Mouse (Mus musculus): ENCODE measurements at regions not wholly inside any gene's neighbourhood (a gene's known extent, or its start where the extent isn't known, plus 50 kb on each side); places are given as distances from the start of the nearest gene placed in this dataset.

- 94% methylated on average over 5 of the region's 5 CpGs for WGBS
- Histone ChIP-seq H3K4me1 (ENCODE audit: control insufficient read depth, insufficient read depth, low read length) (no peaks in the 10 kb centered on the region), H3K27ac (ENCODE audit: insufficient read depth, low read depth, low read length) (no peak overlapping the region), H3K4me3 (ENCODE audit: insufficient read depth, low read depth, low read length) (no peak overlapping the region), H3K27me3 (replicated peaks; ENCODE audit: control insufficient read depth, insufficient read depth, low read length) (no peaks in the 10 kb centered on the region), H3K36me3 (ENCODE audit: control insufficient read depth, insufficient read depth, low read length) (no peaks in the 10 kb centered on the region)
- DNase-seq = no peak
- TF ChIP-seq POLR2A (IDR thresholded peaks at IDR 0.05; ENCODE audit: low read depth, low read length) = no peak
- TF ChIP-seq CTCF (conservative IDR thresholded peaks at IDR 0.05; ENCODE audit: insufficient read depth, insufficient read length, low read depth, low read length) = no peak
Measured at GRCm38 (mm10) chr10:117506252-117506992, 122.9 kb upstream of the Cpm start.

DNA sequence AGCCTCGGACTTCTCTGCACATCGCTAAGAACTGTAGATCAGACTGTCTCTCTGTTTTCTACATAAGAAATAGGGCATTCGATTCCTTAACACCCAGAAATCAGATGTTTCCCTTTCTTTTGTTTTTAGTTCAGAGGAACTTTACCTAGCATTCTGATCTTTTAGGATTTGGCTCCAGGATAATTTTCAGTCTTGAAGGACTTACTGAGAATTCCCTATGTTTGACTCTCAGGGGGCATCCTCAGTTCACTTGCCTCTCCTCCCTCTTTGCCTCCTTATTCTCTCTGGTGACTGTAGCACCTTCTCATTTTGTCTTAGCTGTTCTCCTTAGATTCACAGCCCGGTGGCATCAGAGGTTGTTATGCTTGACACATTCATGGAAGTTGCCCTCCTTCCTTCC is 123.8 kb upstream of the Cpm start:
- H3K4me1 ChIP-seq (ENCODE audit: control insufficient read depth, insufficient read depth, low read length) = no peaks in the 10 kb centered on the region
- 75% methylated on average over 4 of the region's 4 CpGs for WGBS
- no peak for DNase-seq
- no peak overlapping the region for H3K27ac ChIP-seq (ENCODE audit: insufficient read depth, low read depth, low read length)
- no peak for TF ChIP-seq CTCF (conservative IDR thresholded peaks at IDR 0.05; ENCODE audit: insufficient read depth, insufficient read length, low read depth, low read length)
- TF ChIP-seq POLR2A (IDR thresholded peaks at IDR 0.05; ENCODE audit: low read depth, low read length) = no peak
- H3K4me3 ChIP-seq (ENCODE audit: insufficient read depth, low read depth, low read length) = no peak overlapping the region
- no peaks in the 10 kb centered on the region for H3K36me3 ChIP-seq (ENCODE audit: control insufficient read depth, insufficient read depth, low read length)
- H3K27me3 ChIP-seq (replicated peaks; ENCODE audit: control insufficient read depth, insufficient read depth, low read length) = no peaks in the 10 kb centered on the region

DNA sequence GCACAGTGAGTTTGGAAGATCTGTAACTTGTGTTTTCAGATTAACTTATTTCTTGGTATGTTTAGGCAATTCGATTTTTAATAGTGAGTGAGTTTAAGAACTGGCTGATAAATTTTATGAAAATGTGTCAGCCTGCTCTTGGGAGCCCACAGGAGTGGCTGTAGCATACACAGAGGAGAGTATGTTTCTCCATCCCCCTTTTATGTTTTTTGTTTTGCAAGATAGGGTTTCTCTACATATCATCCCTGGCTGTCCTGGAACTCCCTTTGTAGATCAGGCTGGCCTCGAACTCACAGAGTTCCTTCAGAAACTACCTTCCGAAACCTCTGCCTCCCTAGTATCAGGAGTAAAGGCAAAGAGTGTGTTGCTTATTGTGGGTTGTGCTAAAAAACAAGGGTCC is 124.2 kb upstream of the Cpm start:
- H3K27ac ChIP-seq (ENCODE audit: insufficient read depth, low read depth, low read length) = no peak overlapping the region
- H3K4me3 ChIP-seq (ENCODE audit: insufficient read depth, low read depth, low read length) = no peak overlapping the region
- H3K27me3 ChIP-seq (replicated peaks; ENCODE audit: control insufficient read depth, insufficient read depth, low read length) = no peaks in the 10 kb centered on the region
- no peak for DNase-seq
- H3K36me3 ChIP-seq (ENCODE audit: control insufficient read depth, insufficient read depth, low read length) = no peaks in the 10 kb centered on the region
- no peaks in the 10 kb centered on the region for H3K4me1 ChIP-seq (ENCODE audit: control insufficient read depth, insufficient read depth, low read length)
- 71% methylated on average over 3 of the region's 3 CpGs for WGBS
- TF ChIP-seq CTCF (conservative IDR thresholded peaks at IDR 0.05; ENCODE audit: insufficient read depth, insufficient read length, low read depth, low read length) (no peak), POLR2A (IDR thresholded peaks at IDR 0.05; ENCODE audit: low read depth, low read length) (no peak)

DNA sequence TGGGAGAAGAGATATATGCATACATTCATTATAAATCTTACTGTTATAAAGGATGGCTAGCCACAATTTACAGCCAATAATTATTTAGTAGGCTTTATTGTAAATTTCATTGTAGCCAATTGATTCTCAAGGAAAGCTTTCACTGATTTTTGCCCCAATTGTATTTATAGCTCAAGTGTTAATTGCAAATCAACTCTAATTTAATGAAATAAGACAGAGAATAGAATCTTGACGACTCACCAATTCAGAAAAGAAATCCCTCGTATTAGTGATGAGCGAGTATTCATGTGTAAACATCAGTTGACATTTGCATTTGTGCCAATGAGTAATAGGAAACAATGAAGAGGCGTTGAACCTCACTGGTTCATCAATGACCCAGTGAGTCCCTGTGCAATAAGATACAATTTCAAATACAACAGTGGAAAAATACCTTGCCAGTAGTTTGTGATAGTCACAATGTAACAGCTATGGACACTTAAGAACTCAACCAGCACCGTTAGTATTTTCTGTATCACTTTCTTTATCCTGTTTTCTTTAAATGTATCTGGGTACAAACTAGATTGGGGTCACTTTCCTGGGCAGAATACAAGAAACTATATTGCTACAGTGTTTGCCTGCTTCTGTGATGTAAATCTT is 124.6 kb upstream of the Cpsf6 start:
- Histone ChIP-seq H3K27ac (ENCODE audit: insufficient read depth, low read depth, low read length) (no peak overlapping the region), H3K27me3 (replicated peaks; ENCODE audit: control insufficient read depth, insufficient read depth, low read length) (no peaks in the 10 kb centered on the region), H3K36me3 (ENCODE audit: control insufficient read depth, insufficient read depth, low read length) (no peaks in the 10 kb centered on the region), H3K4me1 (ENCODE audit: control insufficient read depth, insufficient read depth, low read length) (no peaks in the 10 kb centered on the region), H3K4me3 (ENCODE audit: insufficient read depth, low read depth, low read length) (no peak overlapping the region)
- DNase-seq = no peak
- 63% methylated on average over 5 of the region's 5 CpGs for WGBS
- TF ChIP-seq CTCF (conservative IDR thresholded peaks at IDR 0.05; ENCODE audit: insufficient read depth, insufficient read length, low read depth, low read length) = no peak
- TF ChIP-seq POLR2A (IDR thresholded peaks at IDR 0.05; ENCODE audit: low read depth, low read length) = no peak

DNA sequence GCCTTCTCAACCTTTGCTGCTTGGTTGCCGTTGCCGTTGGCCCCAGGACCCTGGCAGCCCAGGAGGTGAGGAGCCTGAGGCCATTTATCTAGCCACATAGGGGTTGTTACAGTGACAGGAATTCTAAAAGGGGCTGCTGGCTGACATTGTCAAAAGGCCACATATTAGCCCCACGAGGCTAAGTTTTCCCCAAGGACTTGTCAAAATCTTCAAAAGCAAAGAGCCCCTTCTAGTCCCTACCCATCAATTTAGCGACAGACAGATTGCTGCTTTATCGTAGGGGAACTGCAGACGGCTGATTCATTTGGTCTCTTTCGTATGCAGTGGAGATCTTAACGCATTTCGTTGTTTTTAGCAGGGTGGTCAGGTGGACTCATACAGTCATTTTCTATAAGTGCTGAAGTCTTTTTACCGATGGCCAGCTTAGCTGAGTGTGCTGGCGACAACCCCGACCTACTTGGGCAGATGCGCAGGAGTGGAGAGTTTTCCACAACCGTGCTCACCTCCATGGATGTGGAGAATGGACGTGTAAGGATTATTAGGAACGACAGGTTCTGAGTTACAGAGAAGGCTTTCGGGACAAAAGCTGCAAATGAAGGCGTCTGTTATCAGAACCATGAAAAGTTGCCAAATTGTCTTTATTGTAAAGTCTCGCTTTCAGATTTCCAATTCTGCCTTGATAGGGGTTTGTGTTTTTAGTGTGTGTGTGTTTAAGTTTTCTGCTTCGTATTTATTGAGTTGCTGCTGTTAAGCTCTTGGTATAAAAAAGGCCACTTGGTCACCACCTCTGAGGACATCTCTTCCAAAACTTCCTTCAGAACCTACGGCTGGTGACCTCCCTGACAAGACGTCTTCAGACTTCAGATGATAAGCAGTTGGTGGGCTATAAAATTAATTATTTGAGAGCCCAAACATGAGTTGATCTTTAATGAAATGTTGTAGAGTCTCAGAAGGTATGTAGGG is 123.7 kb upstream of the Cpsf6 start:
- no peak for DNase-seq
- 84% methylated on average over 22 of the region's 22 CpGs for WGBS
- TF ChIP-seq CTCF (conservative IDR thresholded peaks at IDR 0.05; ENCODE audit: insufficient read depth, insufficient read length, low read depth, low read length) (no peak), POLR2A (IDR thresholded peaks at IDR 0.05; ENCODE audit: low read depth, low read length) (no peak)
- Histone ChIP-seq H3K4me3 (ENCODE audit: insufficient read depth, low read depth, low read length) (no peak overlapping the region), H3K4me1 (ENCODE audit: control insufficient read depth, insufficient read depth, low read length) (no peaks in the 10 kb centered on the region), H3K36me3 (ENCODE audit: control insufficient read depth, insufficient read depth, low read length) (no peaks in the 10 kb centered on the region), H3K27me3 (replicated peaks; ENCODE audit: control insufficient read depth, insufficient read depth, low read length) (no peaks in the 10 kb centered on the region), H3K27ac (ENCODE audit: insufficient read depth, low read depth, low read length) (no peak overlapping the region)

DNA sequence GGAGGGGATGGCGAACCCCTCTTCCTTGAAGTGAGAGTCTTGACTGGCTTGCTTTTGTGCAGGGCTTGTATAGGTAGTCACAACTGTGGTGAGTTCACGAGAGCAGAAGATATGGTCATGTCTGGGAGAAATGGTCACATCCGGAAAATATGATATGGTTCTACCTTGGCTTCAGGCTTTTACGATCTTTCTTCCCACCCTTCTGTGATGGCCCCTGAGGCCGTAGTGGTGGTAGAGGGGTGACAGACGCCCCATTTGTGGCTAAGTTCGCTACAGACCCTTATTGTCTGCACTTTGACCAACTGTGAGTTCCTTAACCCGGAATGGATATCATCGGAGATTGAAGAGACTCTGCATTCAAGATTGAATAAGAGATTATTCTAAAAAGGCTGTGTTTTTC is 122.9 kb upstream of the Cpsf6 start:
- no peaks in the 10 kb centered on the region for H3K27me3 ChIP-seq (replicated peaks; ENCODE audit: control insufficient read depth, insufficient read depth, low read length)
- H3K36me3 ChIP-seq (ENCODE audit: control insufficient read depth, insufficient read depth, low read length) = no peaks in the 10 kb centered on the region
- DNase-seq = no peak
- H3K27ac ChIP-seq (ENCODE audit: insufficient read depth, low read depth, low read length) = no peak overlapping the region
- H3K4me1 ChIP-seq (ENCODE audit: control insufficient read depth, insufficient read depth, low read length) = no peaks in the 10 kb centered on the region
- no peak for TF ChIP-seq CTCF (conservative IDR thresholded peaks at IDR 0.05; ENCODE audit: insufficient read depth, insufficient read length, low read depth, low read length)
- no peak for TF ChIP-seq POLR2A (IDR thresholded peaks at IDR 0.05; ENCODE audit: low read depth, low read length)
- 90% methylated on average over 9 of the region's 9 CpGs for WGBS
- no peak overlapping the region for H3K4me3 ChIP-seq (ENCODE audit: insufficient read depth, low read depth, low read length)

DNA sequence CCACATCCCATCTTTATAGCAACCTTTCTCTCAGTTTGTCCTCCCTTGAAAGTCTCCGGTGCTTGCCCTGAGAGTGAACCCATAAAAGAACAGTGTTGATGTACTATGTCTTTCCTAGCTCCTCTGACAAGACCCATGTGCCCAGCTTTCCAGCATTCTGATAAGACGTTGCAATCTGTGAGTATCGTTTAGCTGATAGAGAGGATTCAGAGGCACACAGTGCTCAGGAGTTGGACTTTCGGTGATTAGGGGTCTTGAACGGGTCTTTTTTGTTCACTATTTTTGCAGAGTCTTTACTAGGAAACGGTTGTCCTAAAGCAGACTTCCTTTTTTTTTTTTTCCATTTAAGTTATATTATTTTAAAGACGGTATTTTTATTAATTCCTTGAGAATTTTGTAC is 122.3 kb upstream of the Cpsf6 start:
- WGBS = 80% methylated on average over 7 of the region's 7 CpGs
- TF ChIP-seq POLR2A (IDR thresholded peaks at IDR 0.05; ENCODE audit: low read depth, low read length) (no peak), CTCF (conservative IDR thresholded peaks at IDR 0.05; ENCODE audit: insufficient read depth, insufficient read length, low read depth, low read length) (no peak)

More for the DNA sequence above, 122.3 kb upstream of the Cpsf6 start:
- no peaks in the 10 kb centered on the region for H3K4me1 ChIP-seq (ENCODE audit: control insufficient read depth, insufficient read depth, low read length)
- H3K4me3 ChIP-seq (ENCODE audit: insufficient read depth, low read depth, low read length) = no peak overlapping the region
- H3K36me3 ChIP-seq (ENCODE audit: control insufficient read depth, insufficient read depth, low read length) = no peaks in the 10 kb centered on the region
- DNase-seq = no peak
- no peaks in the 10 kb centered on the region for H3K27me3 ChIP-seq (replicated peaks; ENCODE audit: control insufficient read depth, insufficient read depth, low read length)
- no peak overlapping the region for H3K27ac ChIP-seq (ENCODE audit: insufficient read depth, low read depth, low read length)

All from kidney, adult 2 months (tissue).